Mouse (Mus musculus): ENCODE measurements around the gene Dnajc28.

The Dnajc28 gene

DNA sequence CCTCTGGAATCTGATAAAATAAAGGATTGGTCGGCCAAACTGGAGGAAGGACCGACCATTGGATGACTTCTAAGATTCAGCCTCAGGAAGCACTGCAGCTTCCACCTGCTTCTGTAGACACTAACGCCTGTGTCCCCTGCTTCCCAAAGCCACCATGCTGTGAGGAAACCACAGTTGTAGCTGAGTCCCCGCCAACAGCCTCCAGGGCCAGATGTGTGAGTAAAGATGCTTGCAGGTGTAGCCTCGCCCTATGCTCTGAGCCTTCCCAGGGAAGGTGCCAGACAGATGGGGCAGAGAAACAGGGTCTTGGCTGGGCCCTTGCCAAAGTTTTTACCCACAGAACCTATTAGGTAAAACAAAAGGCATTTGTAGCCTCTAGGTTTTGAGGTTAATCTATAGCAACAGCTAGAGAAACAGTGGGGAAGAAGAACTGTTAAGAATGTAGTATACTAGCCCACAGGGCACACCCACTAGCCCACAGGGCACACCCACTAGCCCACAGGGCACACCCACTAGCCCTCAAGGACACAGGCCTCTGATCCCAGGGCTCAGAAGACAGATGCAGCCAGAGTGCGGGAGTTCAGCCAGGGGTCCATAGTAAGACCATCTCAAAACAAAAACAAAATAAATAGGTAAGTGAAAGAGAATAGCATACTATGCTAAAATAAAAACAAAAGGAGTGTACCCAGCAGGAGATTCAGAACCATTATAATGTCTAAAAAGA lies 30.9 kb downstream of the Dnajc28 start:
- DNase-seq: no peak

DNA sequence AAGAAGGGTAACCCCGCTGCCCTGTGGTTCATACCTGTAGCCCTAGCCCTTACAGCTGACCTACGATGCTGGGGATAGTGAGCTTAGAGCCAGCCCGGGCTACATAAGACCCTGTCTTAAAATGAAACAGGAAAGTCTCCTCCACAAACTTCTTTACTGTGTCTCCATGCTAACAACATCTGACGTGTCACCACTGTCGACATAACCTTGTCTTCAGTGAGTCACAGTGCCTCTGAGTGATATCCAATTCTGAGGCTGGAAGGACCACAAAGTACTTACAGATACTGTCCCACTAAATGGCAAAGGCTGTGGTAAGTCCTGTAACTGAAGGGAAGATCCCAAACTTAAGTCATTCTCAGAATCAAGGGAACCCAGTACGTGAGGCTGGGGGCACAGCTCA lies 32.6 kb downstream of the Dnajc28 start:
- DNase-seq: no peak

DNA sequence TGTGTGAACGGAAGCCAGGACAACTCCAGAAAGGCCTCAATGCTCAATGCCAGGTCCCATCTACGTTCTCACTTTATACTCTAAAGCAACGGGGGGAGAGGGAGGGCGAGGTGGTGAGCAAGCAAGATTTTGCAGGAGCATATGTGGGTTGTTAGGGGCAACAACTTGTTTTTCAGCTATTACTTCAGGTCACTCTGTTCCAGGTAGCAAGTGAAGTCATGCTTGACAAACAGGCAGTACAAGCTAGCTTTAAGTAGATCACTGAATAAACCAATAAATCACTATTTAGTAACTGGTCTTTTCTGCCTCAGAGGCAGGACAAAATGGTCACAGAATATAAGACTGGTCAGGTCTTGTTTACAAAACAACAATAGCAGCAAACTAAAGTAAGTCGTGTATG lies 33.2 kb downstream of the Dnajc28 start:
- DNase-seq: no peak

DNA sequence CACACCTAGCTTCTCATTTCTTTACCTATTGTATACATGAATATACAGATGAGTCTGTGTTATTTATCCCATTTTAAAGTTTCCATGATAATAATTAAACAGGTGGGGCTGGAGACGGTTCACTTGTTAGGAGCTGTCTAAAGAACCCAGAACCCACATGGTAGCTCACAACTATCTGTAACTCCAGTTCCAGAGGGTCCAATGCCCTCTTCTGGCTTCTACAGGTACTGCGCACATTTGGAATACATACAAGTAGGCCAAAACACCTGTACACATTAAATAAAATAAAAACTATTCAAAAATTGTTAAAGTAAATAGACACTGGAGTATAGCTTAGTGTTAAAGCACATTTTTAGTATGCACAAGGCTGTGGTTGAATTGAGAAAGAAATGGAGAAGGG lies 36.5 kb downstream of the Dnajc28 start:
- peak in 1 of 2 experiments; percentile 58 for DNase-seq

DNA sequence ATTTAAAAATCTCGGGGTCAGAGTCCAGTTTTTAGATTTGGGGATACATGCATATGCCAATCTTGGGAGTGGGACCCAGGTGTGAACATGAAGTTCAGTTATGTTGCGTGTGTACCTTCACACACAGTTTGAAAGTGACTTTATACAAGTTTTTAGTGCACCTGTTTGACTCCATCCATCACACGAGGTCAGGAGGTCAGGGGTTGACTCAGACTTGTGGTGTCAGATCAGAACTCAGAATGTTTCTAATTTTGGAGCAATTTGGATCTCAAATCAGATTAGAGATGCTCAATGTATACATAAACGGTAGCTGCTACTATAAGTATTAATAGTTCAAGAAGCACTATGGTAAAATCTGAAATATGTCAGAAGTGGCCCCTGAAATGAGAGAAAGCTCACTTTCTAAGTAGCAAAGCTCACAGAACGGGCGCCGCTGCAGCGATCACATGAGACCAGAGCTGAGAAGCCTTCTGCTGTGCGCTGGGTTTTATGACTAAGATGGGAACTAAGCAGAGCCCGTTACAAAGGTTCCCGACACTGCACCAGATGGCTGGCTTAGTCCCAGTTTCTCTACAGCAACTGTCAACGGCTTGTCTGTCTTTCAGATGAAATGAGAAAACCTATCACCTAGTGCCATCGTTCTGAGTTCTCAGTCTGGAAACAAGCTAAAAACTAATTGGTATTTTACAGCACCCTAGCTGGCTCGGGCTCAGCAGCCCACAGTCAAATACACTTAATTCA lies 39.7 kb downstream of the Dnajc28 start:
- DNase-seq: peak in 1 of 2 experiments; percentile 46

DNA sequence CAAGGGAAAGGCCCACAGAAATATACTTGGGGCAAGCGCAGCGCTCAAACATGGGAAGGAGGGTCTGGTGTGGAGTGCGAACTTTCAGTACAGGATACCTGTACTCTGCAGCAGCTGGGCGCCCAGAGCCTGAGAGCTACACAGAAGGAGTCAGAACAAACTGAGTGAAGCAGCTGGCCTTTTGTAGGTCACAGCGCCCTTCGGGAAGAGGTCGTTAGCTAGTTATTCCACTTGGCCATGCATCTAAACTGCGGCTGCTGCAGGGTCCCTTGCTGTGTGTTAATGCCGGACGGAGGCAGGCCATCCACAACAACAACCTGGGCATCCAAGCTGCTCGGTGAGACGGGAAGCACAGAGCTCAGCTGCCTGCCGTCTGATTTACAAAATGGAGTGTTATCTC lies 43.7 kb downstream of the Dnajc28 start:
- no peak for DNase-seq

DNA sequence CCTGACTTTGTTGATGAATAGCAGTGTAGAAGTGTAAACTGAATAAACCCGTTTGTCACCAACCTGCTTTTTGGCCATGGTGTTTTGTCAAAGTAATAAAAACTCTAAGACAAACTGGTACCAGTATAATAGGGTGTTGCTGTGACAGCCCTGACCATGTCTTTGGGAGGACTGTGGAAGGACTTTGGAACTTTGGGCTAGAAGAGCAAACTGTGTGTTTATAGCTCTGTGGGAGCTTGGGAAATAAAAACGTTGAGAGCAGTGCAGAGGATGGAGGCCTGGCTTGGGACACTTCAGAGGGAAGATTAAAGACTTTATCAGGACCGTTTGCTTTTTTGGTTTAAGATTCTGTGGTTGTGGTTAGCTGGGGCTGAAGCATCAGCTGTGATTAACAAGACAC lies 47.7 kb downstream of the Dnajc28 start:
- DNase-seq: no peak

DNA sequence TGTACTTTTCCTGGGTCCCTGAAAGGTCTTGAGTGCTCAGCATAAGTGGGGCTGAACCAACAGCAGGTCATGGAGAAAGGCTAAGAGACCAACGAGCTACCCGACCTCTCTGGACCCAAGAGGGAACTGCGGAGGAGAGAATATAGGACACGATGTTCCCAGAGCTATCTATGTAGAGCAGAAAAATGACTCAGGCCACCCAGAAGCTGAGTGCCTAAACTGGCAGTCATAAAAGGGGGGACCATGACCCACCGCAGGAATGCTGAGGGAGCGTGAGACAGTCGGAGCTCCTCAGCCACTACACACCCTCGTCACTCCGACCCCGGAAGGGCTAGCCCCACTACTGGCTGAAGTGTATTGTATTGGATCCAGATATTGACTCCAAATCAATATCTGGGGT lies 49.9 kb downstream of the Dnajc28 start:
- DNase-seq: no peak

DNA sequence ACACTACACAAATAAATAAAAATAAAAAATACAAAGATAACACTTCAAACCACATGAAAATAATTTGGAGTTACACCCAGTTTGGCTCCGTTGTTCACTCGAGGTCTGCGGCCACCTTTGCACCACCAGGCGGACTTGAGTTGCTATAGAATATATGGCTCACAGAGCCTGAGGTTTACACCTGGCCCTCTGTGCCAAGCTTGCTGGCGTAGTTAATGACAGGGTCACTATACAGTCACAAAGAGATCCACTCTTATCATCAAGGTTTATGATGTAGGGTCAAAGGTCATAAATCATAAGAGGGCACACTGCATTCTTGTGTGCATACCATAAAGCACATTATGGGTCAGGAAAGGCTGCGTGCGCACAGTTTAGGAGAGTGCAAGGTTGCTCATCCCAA lies 52.8 kb downstream of the Dnajc28 start:
- no peak for DNase-seq

DNA sequence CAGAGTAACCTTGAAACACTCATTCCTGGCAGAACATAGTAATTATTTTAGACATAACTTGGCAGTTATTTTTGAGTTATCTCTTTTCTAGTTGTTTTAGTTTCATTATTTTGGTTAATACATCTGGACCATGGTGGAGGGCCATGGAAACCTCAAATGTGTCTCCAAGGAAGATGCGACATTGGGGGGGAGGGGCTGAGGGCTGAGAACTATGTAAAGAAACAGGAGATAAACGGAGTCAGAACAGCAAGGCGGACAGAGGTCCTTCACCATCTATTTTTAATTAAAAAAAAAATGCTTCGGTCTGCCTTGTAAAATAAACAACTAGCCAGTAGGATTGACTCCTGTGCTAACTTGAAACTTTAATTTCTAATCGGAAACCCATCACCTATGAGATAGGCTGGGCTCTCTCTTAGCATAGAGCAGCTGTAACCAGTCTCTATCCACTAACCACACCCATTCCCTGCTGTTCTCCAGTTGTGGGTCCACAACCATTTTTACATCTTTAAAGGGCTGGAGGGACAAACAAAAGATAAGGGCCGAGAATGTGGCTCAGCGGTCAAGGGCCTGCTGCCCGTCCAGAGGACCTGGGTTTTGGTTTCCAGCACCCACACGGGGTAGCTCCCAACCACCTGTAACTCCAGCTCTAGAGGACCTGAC lies 53.4 kb downstream of the Dnajc28 start:
- DNase-seq: no peak

DNA sequence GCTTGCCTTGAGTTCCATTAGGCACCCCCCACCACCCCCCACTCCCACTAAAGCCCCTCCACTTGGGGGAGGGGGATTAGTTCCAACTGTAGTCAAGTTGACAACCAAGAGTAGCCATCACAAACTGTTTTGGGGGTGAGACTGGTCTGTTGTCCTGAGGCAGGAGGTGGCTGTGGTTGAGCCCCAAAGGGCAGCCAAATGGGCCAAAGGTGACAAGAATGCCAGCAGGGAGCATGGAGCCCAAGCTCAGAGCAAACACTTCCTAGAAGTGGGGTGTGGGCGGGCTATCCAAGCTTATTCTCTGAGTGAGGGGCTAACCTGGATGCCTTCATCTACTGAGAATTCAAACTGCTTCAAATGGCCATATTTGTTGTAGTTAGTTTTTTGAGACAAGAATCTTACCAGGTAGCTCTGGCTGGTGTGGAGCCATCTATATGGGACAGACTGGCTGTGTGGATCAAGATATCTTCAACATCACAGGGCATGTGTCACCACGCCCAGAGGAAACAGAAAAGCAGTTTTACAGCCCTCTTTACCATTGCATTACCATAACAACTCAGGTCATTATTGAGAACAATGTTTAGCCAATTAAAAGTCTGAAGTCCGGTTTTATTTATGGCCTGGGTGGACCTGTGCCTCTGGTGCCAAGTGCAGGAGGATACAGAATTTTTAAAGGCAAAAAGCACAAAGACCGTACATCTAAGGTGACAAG lies 54.1 kb downstream of the Dnajc28 start:
- no peak for DNase-seq
